Mouse (Mus musculus) CD8-positive naive resting alpha-beta T cell, adult 2 months (primary cell): Measurements from ENCODE around the gene Oit1.
A peak's percentile ranks its signal among the peaks of the same experiment; 100 is the strongest.

Experiments
- DNase-seq, 2 experiments: peaks; one replicate each; pipeline ENCODE4 v3.0.0; 2022; ENCODE audit warnings: low read depth in 2 of 2, low spot score in 2 of 2

Gene Oit1

DNA sequence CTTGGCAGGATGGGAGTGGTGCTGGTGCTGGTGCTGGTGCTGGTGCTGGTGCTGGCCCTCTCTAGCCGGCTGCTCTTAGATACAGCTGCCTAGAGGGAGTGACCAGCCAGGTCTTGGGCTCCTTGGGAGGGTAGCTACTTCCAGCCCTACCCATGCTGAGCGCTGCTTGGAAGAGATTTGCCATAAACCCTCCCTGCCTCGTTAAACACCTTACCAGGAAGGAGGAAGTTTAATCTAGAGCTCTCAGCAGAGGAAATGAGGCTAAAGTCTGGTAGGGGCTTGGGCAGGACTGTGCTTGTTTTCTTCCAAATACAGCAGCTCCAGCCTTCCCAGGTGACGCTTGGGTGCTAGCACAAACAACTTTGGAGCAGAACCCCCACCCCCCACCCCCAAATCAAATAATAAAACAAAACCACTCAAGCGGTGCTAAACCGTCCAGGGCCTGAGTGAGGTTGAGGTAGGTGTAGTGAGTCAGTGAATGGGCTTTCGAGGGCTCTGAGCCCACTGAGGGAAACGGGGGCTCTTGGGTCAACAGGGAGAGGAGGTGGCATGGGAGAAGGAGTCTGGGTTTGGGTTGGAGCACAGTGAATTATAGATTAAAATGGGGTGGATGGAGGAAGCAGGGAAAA, at the start of gene Oit1:
Oit1 (minus strand) TSS at position 70 of the 629 bp plus-strand sequence.
- no peak for DNase-seq

GRCm38 (mm10) chr14:8422833-8423232, 44.3 kb upstream of the Oit1 start:
- no peak for DNase-seq

- DNase-seq = no peak
These were observed 42.7 kb upstream of the Oit1 start for GRCm38 (mm10) chr14:8421199-8421787.

- no peak for DNase-seq
These were observed 40.1 kb upstream of the Oit1 start for GRCm38 (mm10) chr14:8418610-8419009.

DNA sequence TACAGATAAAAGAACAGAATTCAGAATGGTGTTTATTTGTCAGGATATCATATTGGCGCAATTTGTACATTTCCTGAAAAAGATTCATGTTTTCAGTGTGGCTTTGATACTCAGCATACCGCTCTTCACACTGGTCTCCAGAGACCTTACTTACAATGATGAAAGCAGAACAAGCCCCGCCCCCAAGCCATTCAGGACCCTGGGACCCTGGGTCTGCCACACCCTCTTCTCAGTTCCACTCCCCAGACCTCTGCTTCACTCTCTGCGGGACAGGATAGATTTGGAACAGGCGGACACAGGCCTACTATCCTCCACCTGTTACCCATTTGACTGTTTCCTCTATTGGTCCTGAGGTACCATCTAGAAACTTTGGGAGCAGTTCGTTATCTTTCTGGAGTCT, 27.4 kb upstream of the Oit1 start:
- DNase-seq = no peak

DNA sequence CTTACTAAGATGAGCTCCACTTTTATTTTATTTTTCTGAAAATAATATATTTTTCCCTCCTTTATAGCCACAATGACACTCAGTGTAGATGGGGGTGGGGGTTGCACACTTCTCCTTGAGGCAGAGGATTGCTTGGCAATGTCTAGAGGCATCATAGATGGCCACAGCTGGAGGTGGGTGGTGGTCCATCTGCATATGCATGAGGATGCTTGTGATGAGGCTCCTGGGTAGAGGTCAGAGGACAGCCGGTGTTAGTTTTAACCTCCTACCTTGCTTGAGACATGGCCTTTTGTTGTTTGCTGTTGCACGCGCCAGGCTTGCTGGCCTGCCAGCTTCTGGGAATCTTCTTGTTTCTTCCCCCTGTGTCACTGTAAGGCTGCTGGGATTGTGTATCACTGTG, 24.8 kb upstream of the Oit1 start:
- no peak for DNase-seq

GRCm38 (mm10) chr14:8398507-8398906, 20.0 kb upstream of the Oit1 start:
- DNase-seq = no peak

- DNase-seq = no peak
These were observed 17.2 kb upstream of the Oit1 start for GRCm38 (mm10) chr14:8395690-8396287.

DNA sequence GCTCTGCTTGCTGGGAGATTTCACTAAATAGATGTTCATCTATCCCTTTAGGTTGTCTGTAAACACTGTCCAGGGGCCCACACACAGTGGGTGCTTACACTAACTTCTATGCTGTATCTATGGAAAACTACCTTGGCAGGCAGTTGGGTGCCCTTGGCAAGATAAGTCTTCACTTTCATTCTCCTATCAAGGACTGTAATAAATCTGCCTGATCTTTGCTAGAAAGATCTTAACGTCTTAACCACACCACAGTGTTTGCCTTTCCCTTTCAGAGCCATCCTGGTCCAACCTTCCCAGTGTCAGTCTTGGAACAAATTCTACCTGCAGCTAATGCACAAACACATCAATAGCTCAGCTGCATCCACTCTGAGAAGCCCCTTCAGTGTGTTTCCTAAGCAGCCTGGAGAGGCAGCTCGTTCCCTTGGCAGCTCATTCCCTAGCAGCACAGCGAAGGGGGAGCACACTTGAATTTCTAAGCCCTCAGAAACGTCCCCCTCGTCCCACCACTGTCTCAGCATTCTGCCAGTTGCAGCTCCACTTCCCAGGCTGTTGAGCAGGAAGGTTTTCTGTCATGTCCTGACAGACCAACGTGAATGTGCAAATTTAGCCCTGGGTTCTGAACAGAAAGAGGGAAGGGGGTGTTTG, 13.7 kb upstream of the Oit1 start:
- no peak for DNase-seq

DNA sequence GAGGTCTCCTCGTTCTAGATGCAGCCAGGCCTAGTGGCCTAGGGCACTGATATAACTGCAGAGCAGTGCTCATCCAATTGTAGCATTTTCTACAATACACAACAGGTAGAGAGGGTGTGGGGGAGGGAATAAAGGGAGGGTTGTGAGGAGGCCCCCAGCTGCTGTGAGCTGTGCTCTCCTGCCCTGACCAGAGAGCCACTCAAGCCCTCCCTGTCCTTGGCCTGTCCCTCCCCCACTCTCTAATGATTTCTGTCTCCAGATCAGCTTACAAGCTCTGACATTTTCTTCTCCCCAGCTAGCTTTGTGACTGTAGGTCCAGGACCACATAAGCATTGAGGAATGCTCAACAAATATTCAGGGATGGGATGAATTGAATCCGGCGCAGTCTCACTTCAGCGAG, 9.2 kb downstream of the Oit1 start:
- DNase-seq = no peak

DNA sequence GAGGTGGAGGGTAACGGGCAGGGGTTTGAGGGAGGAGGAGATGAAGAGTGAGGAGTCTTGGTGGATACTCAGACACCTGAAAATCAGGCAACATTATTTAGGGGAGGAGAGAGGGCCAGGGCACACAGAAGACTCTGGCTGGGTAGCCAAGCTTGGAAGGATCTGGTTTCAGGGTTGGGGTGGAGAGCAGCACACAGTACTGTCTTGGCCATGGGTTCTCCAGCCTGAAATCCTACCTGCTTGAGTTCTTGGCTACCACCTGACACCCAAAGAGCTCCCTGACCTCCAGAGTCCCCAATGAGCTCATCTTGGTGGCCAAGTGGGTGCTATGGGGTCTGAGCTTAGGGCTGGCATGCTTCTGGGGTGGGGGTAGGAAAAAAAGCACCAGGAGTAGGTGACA, 9.7 kb downstream of the Oit1 start:
- no peak for DNase-seq

- DNase-seq = no peak
These were observed 10.6 kb downstream of the Oit1 start for GRCm38 (mm10) chr14:8367727-8368520.

DNA sequence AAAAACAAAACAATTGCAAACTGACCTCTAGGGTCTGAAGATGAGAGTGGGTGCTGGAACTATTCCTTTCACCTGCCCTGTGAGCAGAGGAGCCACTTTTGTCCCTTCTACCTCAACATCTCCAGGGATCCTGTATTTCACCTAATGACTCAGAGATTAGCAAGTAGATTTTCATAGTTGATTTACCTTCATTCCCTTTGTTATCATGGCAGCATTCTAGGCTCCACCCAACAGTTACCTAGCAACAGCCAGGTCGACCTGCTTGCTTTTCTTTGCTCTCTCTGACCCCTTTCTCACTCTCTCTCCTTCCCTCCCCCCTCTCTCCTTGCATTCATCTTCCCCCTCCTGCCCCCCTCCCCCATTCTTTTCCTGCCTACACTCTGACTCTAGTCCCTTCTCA, 11.4 kb downstream of the Oit1 start:
- DNase-seq = no peak

- no peak for DNase-seq
These were observed 12.7 kb downstream of the Oit1 start for GRCm38 (mm10) chr14:8365833-8366232.

GRCm38 (mm10) chr14:8356836-8357235, 21.7 kb downstream of the Oit1 start:
- DNase-seq = no peak

DNA sequence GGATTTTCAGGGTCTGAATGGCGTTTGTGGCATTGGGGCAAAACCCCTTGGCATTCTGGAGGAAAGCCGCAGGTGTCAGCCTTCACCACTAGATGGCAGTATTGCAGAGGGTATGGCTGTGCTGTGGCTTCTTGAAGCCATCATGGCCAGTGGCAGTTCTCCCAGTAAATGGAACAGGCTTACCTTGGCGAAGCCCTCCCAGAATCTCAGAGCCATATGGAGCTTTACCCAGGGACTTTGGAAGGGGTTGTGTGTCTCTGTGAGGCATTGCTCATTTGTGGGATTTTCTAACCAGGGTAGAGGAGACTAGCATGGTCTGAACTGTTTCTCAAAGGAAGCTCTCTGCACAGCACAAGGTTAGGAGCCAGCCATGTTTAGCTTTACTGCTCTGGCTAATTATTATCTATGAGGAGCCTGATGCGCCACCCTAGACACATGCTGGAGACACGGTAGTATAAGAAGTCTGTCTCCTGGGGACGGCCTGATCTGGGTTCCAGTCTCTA, 22.5 kb downstream of the Oit1 start:
- peak; percentile 16 to 46 for DNase-seq

- no peak for DNase-seq
These were observed 29.6 kb downstream of the Oit1 start for GRCm38 (mm10) chr14:8348927-8349326.

- DNase-seq = peak; percentile 54 to 60
These were observed 32.1 kb downstream of the Oit1 start for GRCm38 (mm10) chr14:8346255-8346997.

DNA sequence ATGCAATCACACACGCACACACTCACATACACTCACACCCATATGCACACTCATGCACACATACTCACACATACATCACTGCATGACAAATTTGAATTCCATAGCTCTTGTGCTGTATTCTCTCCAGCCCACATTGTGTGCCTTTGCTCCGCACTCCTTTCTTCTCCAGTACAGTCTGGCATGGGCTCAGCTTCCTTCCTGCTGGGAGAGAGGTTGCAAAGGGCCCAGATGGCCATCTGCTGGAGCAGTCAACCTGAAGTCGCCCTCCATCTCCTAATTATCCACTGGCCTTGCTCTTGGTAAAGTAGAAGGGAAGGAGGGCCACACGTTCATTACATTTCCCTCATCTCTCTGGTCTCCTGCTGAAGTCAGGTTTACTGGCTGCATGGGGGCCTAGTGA, 33.0 kb downstream of the Oit1 start:
- DNase-seq = no peak

DNA sequence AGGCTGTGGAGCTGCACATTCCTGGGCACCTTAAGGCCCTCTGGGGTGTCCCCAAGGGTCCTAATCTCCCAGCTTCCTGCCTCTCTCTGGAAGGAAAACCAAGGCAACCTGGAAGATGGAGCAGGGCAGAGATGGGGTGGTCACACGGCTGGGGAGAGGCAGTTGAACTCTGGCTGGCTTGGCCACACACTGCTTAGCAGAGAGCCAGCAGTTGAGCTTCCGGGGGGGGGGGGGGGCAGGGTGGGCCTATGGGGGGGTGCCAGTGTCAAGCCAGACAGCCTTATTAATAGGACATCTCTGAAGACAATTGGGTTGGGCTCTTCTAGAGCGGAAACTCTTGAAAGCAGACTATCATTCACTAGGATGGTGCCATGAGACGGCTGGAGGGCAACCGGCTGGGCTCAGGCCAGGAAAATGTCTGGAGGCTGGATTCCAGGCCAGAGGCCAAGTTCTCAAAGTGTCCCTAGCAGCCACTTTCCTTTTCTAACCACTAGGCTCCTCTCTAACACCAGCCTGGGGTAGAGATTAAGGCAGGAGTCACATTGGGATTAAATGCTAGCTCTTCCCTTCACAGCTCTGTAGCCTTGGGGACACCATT, 35.9 kb downstream of the Oit1 start:
- no peak for DNase-seq
